Mouse (Mus musculus): ENCODE measurements around the gene Rb1.

Rb1 gene

GRCm38 (mm10) chr14:73204016-73204415 lies 121.6 kb downstream of the Rb1 start:
- no peak for DNase-seq (ENCODE audit: low spot score)

- DNase-seq (ENCODE audit: low spot score) = no peak
Observed at GRCm38 (mm10) chr14:73201447-73201846, 124.2 kb downstream of the Rb1 start.

- DNase-seq (ENCODE audit: low spot score) = no peak
Observed at GRCm38 (mm10) chr14:73199058-73199457, 126.6 kb downstream of the Rb1 start.

- no peak for DNase-seq (ENCODE audit: low spot score)
Observed at GRCm38 (mm10) chr14:73186875-73187274, 138.7 kb downstream of the Rb1 start.

- DNase-seq (ENCODE audit: low spot score) = no peak
Observed at GRCm38 (mm10) chr14:73181144-73181543, 144.5 kb downstream of the Rb1 start.

GRCm38 (mm10) chr14:73180671-73181070 lies 145.0 kb downstream of the Rb1 start:
- DNase-seq (ENCODE audit: low spot score) = no peak

GRCm38 (mm10) chr14:73179221-73179681 lies 146.4 kb downstream of the Rb1 start:
- DNase-seq (ENCODE audit: low spot score) = no peak

GRCm38 (mm10) chr14:73177961-73178360 lies 147.7 kb downstream of the Rb1 start:
- DNase-seq (ENCODE audit: low spot score) = no peak

- no peak for DNase-seq (ENCODE audit: low spot score)
Observed at GRCm38 (mm10) chr14:73176266-73176665, 149.4 kb downstream of the Rb1 start.

- DNase-seq (ENCODE audit: low spot score) = no peak
Observed at GRCm38 (mm10) chr14:73175814-73176213, 149.8 kb downstream of the Rb1 start.

GRCm38 (mm10) chr14:73175031-73175430 lies 150.6 kb downstream of the Rb1 start:
- DNase-seq (ENCODE audit: low spot score) = no peak

- no peak for DNase-seq (ENCODE audit: low spot score)
Observed at GRCm38 (mm10) chr14:73174091-73174995, 151.3 kb downstream of the Rb1 start.

- DNase-seq (ENCODE audit: low spot score) = no peak
Observed at GRCm38 (mm10) chr14:73173662-73174061, 152.0 kb downstream of the Rb1 start.

- no peak for DNase-seq (ENCODE audit: low spot score)
Observed at GRCm38 (mm10) chr14:73172196-73173011, 153.2 kb downstream of the Rb1 start.

GRCm38 (mm10) chr14:73169926-73170844 lies 155.4 kb downstream of the Rb1 start:
- DNase-seq (ENCODE audit: low spot score) = no peak

- DNase-seq (ENCODE audit: low spot score) = no peak
Observed at GRCm38 (mm10) chr14:73168605-73169004, 157.0 kb downstream of the Rb1 start.

- DNase-seq (ENCODE audit: low spot score) = no peak
Observed at GRCm38 (mm10) chr14:73165136-73165535, 160.5 kb downstream of the Rb1 start.

GRCm38 (mm10) chr14:73163363-73163998 lies 162.1 kb downstream of the Rb1 start:
- DNase-seq (ENCODE audit: low spot score) = no peak

GRCm38 (mm10) chr14:73162192-73162800 lies 163.3 kb downstream of the Rb1 start:
- no peak for DNase-seq (ENCODE audit: low spot score)

- no peak for DNase-seq (ENCODE audit: low spot score)
Observed at GRCm38 (mm10) chr14:73161303-73161702, 164.3 kb downstream of the Rb1 start.

GRCm38 (mm10) chr14:73148125-73148524 lies 177.5 kb downstream of the Rb1 start:
- no peak for DNase-seq (ENCODE audit: low spot score)

Measured in retina, embryonic 14.5 days (tissue).